Mouse (Mus musculus): ENCODE results near the gene Wdr90. TPM values are rescaled to one million over a fixed set of nuclear protein-coding genes. Genes with fewer than 3 reads are reported as not detected.
"Not testable (repeated sequence)": the region's sequence is repeated elsewhere in the genome, so short reads cannot be mapped to it uniquely, and the experiment has no call there.

The Wdr90 gene
- total RNA-seq, 2 experiments from 2014 or later: 0.39 to 1.6 TPM

- DNase-seq: no peak
- intact Hi-C loops (cut with DNase I): no loop called here
These were observed 17.4 kb upstream of the Wdr90 start for GRCm38 (mm10) chr17:25878611-25879180.

- intact Hi-C loops (cut with DNase I): no loop called here
- no peak for DNase-seq
These were observed 16.7 kb upstream of the Wdr90 start for GRCm38 (mm10) chr17:25877741-25878610.

- intact Hi-C loops (cut with DNase I): no loop called here
- no peak for DNase-seq
These were observed 15.7 kb upstream of the Wdr90 start for GRCm38 (mm10) chr17:25877025-25877424.

- DNase-seq: no peak
- intact Hi-C loops (cut with DNase I): no loop called here
These were observed 15.1 kb upstream of the Wdr90 start for GRCm38 (mm10) chr17:25876347-25876915.

GRCm38 (mm10) chr17:25875171-25876136, 14.2 kb upstream of the Wdr90 start:
- peak; percentile 81 to 84 for DNase-seq
- intact Hi-C loops (cut with DNase I): loop anchor here (2.0 kb wide), 1 partner anchor 43 kb away; the partner anchor contains the start of gene Stub1

GRCm38 (mm10) chr17:25874721-25875170, 13.4 kb upstream of the Wdr90 start, which contains the start of gene Mettl26:
Gene Mettl26, plus strand, starts transcription at chr17:25875074.
- intact Hi-C loops (cut with DNase I): loop anchor here (2.0 kb wide), 1 partner anchor 42 kb away; the partner anchor contains the start of gene Stub1
- DNase-seq: peak; percentile 89 to 96

GRCm38 (mm10) chr17:25874148-25874720, 12.9 kb upstream of the Wdr90 start:
- no peak for DNase-seq
- intact Hi-C loops (cut with DNase I): loop anchor here (2.0 kb wide), 1 partner anchor 41 kb away; the partner anchor contains the start of gene Stub1

GRCm38 (mm10) chr17:25873405-25874147, 12.3 kb upstream of the Wdr90 start:
- no peak for DNase-seq
- intact Hi-C loops (cut with DNase I): loop anchor here (2.0 kb wide), 1 partner anchor 41 kb away; the partner anchor contains the start of gene Stub1

- intact Hi-C loops (cut with DNase I): no loop called here
- DNase-seq: no peak
These were observed 11.4 kb upstream of the Wdr90 start for GRCm38 (mm10) chr17:25872676-25873075.

GRCm38 (mm10) chr17:25871566-25871965, 10.3 kb upstream of the Wdr90 start:
- DNase-seq; intact Hi-C loops (cut with DNase I): not testable (repeated sequence)

GRCm38 (mm10) chr17:25869954-25870353, 8.7 kb upstream of the Wdr90 start:
- DNase-seq: no peak
- intact Hi-C loops (cut with DNase I): no loop called here

GRCm38 (mm10) chr17:25869498-25869897, 8.2 kb upstream of the Wdr90 start:
- intact Hi-C loops (cut with DNase I): no loop called here
- DNase-seq: no peak

GRCm38 (mm10) chr17:25868601-25869191, 7.4 kb upstream of the Wdr90 start, which contains the start of gene Mcrip2:
Gene Mcrip2, minus strand, starts transcription at chr17:25868764.
- intact Hi-C loops (cut with DNase I): no loop called here
- peak; percentile 72 to 77 for DNase-seq

- DNase-seq: peak; percentile 49 to 60
These were observed 6.7 kb upstream of the Wdr90 start for GRCm38 (mm10) chr17:25867836-25868600.

GRCm38 (mm10) chr17:25867509-25867835, 6.2 kb upstream of the Wdr90 start:
- intact Hi-C loops (cut with DNase I): no loop called here
- DNase-seq: no peak

More at GRCm38 (mm10) chr17:25867836-25868600, 6.7 kb upstream of the Wdr90 start:
- intact Hi-C loops (cut with DNase I): no loop called here

GRCm38 (mm10) chr17:25866172-25866571, 4.9 kb upstream of the Wdr90 start:
- intact Hi-C loops (cut with DNase I): no loop called here
- no peak for DNase-seq

GRCm38 (mm10) chr17:25865288-25865687, 4.0 kb upstream of the Wdr90 start:
- no peak for DNase-seq
- intact Hi-C loops (cut with DNase I): no loop called here

GRCm38 (mm10) chr17:25864311-25864710, 3.0 kb upstream of the Wdr90 start:
- intact Hi-C loops (cut with DNase I): no loop called here

More at GRCm38 (mm10) chr17:25864311-25864710, 3.0 kb upstream of the Wdr90 start:
- DNase-seq: no peak

All from gastrocnemius, postnatal 36 days (tissue).